Comparison of ENCODE assay signal across 25 mouse cellular contexts in the genomic region with DNA sequence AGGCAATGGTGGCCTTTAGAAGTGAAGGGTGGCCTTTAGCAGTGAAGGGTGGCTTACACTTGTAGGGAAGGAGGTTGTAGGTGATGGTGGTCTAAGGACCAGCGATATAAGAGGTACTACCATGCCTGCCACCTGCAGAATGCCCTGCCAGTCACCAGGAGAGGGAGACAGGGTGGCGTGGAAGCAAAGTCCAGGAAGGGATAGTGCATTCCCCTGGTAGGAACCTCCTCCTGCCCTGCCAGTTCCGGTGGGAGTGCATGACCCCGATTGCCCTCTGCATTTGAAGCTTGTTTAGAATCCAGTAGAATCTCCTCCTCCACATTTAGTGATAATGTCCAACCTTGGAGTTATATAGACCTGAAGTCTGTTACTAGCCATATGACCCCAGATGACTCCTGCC.
A peak's percentile ranks its signal among the peaks of the same experiment; 100 is the strongest.
DNase-seq lines count a peak whose midpoint lies in the region; ATAC-seq and TF ChIP-seq lines count a peak whose summit lies in the region.
"Had no signal": no experiment of that assay in that cellular context is flagged by ENCODE, and none has a peak within 500 bp of the region (broad histone marks: within the 10 kb centered on the region; RNA-seq: fewer than 3 reads in every experiment).

No protein-coding gene starts in this region.

- peak; percentile 66 for DNase-seq in kidney, adult 11 months
- DNase-seq in lung, adult 2 months = no peak
- DNase-seq in lung, postnatal 14 days = no peak
- peak; percentile 62 for DNase-seq in kidney, postnatal 10 days
- DNase-seq in forebrain, embryonic 10.5 days (ENCODE audit: extremely low spot score, low spot score) = no peak
- DNase-seq in hindbrain, embryonic 11.5 days (ENCODE audit: low spot score) = no peak
- DNase-seq: cerebellum, adult 11 months; cerebellum, adult 9-11 months; gastrocnemius, postnatal 10 days; heart, adult 11 months; heart, postnatal 14 days; layer of hippocampus, postnatal 36 days; liver, embryonic 13.5 days; retina, postnatal 1 day; thymus, adult 2 months; thymus, postnatal 4 days had no signal

- H3K4me3 ChIP-seq in kidney, embryonic 14.5 days (ENCODE audit: low read length) = no peak overlapping the region
- no peak overlapping the region for H3K4me3 ChIP-seq in lung, adult 2 months (replicated peaks; ENCODE audit: extremely low read depth, low read depth, low read length)
- H3K4me3 ChIP-seq in testis, adult 2 months (ENCODE audit: control insufficient read depth, low read depth, low read length) = no peak overlapping the region
- H3K4me3 ChIP-seq in forebrain, embryonic 10.5 days = no peak overlapping the region
- H3K4me3 ChIP-seq in hindbrain, embryonic 11.5 days (ENCODE audit: low read depth, low read length) = no peak overlapping the region
- H3K4me3 ChIP-seq: embryonic facial prominence, embryonic 15.5 days; forebrain, embryonic 15.5 days; heart, embryonic 12.5 days; hindbrain, embryonic 12.5 days; liver, embryonic 13.5 days; lung, embryonic 15.5 days; megakaryocyte, embryonic 14.5 days; midbrain, embryonic 13.5 days had no signal

- 76% methylated on average over 4 of the region's 4 CpGs for WGBS in kidney, embryonic 14.5 days
- 74% methylated on average over 4 of the region's 4 CpGs for WGBS in lung, adult 2 months
- 77% methylated on average over 4 of the region's 4 CpGs for WGBS in forebrain, embryonic 10.5 days
- 87% methylated on average over 4 of the region's 4 CpGs for WGBS in hindbrain, embryonic 11.5 days

- H3K27ac ChIP-seq in kidney, embryonic 14.5 days (ENCODE audit: low read depth, low read length) = no peak overlapping the region
- H3K27ac ChIP-seq in testis, adult 2 months (ENCODE audit: control insufficient read depth, insufficient read depth, low read depth, low read length) = no peak overlapping the region
- no peak overlapping the region for H3K27ac ChIP-seq in forebrain, embryonic 10.5 days
- no peak overlapping the region for H3K27ac ChIP-seq in hindbrain, embryonic 11.5 days (ENCODE audit: low read depth, low read length)
- H3K27ac ChIP-seq: embryonic facial prominence, embryonic 15.5 days; forebrain, embryonic 15.5 days; hindbrain, embryonic 12.5 days; liver, embryonic 13.5 days; lung, embryonic 15.5 days; midbrain, embryonic 13.5 days had no signal

- H3K36me3 ChIP-seq in kidney, embryonic 14.5 days (ENCODE audit: control insufficient read depth, insufficient read depth, low read length) = no peaks in the 10 kb centered on the region
- H3K36me3 ChIP-seq in testis, adult 2 months (ENCODE audit: control insufficient read depth, insufficient read depth, low read length) = no peaks in the 10 kb centered on the region
- H3K36me3 ChIP-seq in forebrain, embryonic 10.5 days (replicated peaks) = no peaks in the 10 kb centered on the region
- H3K36me3 ChIP-seq in hindbrain, embryonic 11.5 days (ENCODE audit: control insufficient read depth, insufficient read depth, low read length) = no peaks in the 10 kb centered on the region
- H3K36me3 ChIP-seq: embryonic facial prominence, embryonic 15.5 days; forebrain, embryonic 15.5 days; heart, embryonic 12.5 days; hindbrain, embryonic 12.5 days; liver, embryonic 13.5 days; lung, embryonic 15.5 days; midbrain, embryonic 13.5 days had no signal

- no peak for ATAC-seq in kidney, embryonic 14.5 days (ENCODE audit: low FRiP score, low TSS enrichment)
- no peak for ATAC-seq in hindbrain, embryonic 11.5 days (ENCODE audit: low FRiP score)
- ATAC-seq: forebrain, embryonic 15.5 days; midbrain, embryonic 13.5 days had no signal

- no peak overlapping the region for H3K4me2 ChIP-seq in kidney, embryonic 14.5 days (replicated peaks; ENCODE audit: low read depth, low read length)
- H3K4me2 ChIP-seq in hindbrain, embryonic 11.5 days (replicated peaks; ENCODE audit: low read depth, low read length) = no peak overlapping the region
- H3K4me2 ChIP-seq: embryonic facial prominence, embryonic 15.5 days; forebrain, embryonic 15.5 days; heart, embryonic 12.5 days; hindbrain, embryonic 12.5 days; liver, embryonic 13.5 days; lung, embryonic 15.5 days; midbrain, embryonic 13.5 days had no signal

- no peaks in the 10 kb centered on the region for H3K9me3 ChIP-seq in kidney, embryonic 14.5 days (ENCODE audit: control insufficient read depth, low read length)
- H3K9me3 ChIP-seq in forebrain, embryonic 10.5 days = no peaks in the 10 kb centered on the region
- no peaks in the 10 kb centered on the region for H3K9me3 ChIP-seq in hindbrain, embryonic 11.5 days (ENCODE audit: control insufficient read depth, low read length)
- H3K9me3 ChIP-seq: embryonic facial prominence, embryonic 15.5 days; forebrain, embryonic 15.5 days; heart, embryonic 12.5 days; hindbrain, embryonic 12.5 days; liver, embryonic 13.5 days; lung, embryonic 15.5 days; megakaryocyte, embryonic 14.5 days; midbrain, embryonic 13.5 days had no signal

- peaks cover 5% of the 10 kb centered on the region; the same call in 1 of the 2 replicates for H3K4me1 ChIP-seq in kidney, embryonic 14.5 days (ENCODE audit: control insufficient read depth, insufficient read depth, low read length)
- H3K4me1 ChIP-seq in lung, adult 2 months (ENCODE audit: control insufficient read depth, insufficient read depth, low read length) = no peaks in the 10 kb centered on the region; the same call in 1 of the 2 replicates
- H3K4me1 ChIP-seq in testis, adult 2 months (ENCODE audit: control insufficient read depth, insufficient read depth, low read length) = no peaks in the 10 kb centered on the region
- H3K4me1 ChIP-seq in forebrain, embryonic 10.5 days = peaks cover 25% of the 10 kb centered on the region
- no peaks in the 10 kb centered on the region for H3K4me1 ChIP-seq in hindbrain, embryonic 11.5 days (replicated peaks; ENCODE audit: control insufficient read depth, insufficient read depth, low read length)
- H3K4me1 ChIP-seq: embryonic facial prominence, embryonic 15.5 days; forebrain, embryonic 15.5 days had no signal

- H3K27me3 ChIP-seq in kidney, embryonic 14.5 days (ENCODE audit: control insufficient read depth, insufficient read depth, low read length) = no peaks in the 10 kb centered on the region
- no peaks in the 10 kb centered on the region for H3K27me3 ChIP-seq in testis, adult 2 months (ENCODE audit: control insufficient read depth, insufficient read depth, low read length)
- H3K27me3 ChIP-seq in forebrain, embryonic 10.5 days (ENCODE audit: poor library complexity, severe bottlenecking) = peaks cover 37% of the 10 kb centered on the region
- no peaks in the 10 kb centered on the region for H3K27me3 ChIP-seq in hindbrain, embryonic 11.5 days (ENCODE audit: control insufficient read depth, insufficient read depth, low read length)
- H3K27me3 ChIP-seq: embryonic facial prominence, embryonic 15.5 days; forebrain, embryonic 15.5 days; heart, embryonic 12.5 days; liver, embryonic 13.5 days; lung, embryonic 15.5 days had no signal

- H3K9ac ChIP-seq in kidney, embryonic 14.5 days (ENCODE audit: low read depth, low read length) = no peak overlapping the region
- no peak overlapping the region for H3K9ac ChIP-seq in hindbrain, embryonic 11.5 days (ENCODE audit: low read depth, low read length)
- H3K9ac ChIP-seq: embryonic facial prominence, embryonic 15.5 days; forebrain, embryonic 15.5 days; heart, embryonic 12.5 days; hindbrain, embryonic 12.5 days; liver, embryonic 13.5 days; lung, embryonic 15.5 days; midbrain, embryonic 13.5 days had no signal

- TF ChIP-seq POLR2A in lung, adult 2 months (IDR thresholded peaks at IDR 0.05; ENCODE audit: borderline replicate concordance, extremely low read depth, low read depth, low read length) = no peak
- TF ChIP-seq POLR2A in testis, adult 2 months (IDR thresholded peaks at IDR 0.05; ENCODE audit: control insufficient read depth, low read depth, low read length) = no peak

- TF ChIP-seq CTCF in lung, adult 2 months (IDR thresholded peaks at IDR 0.05; ENCODE audit: insufficient read depth, low read length) = peak; percentile 37; the same call in 1 of the 2 replicates
- 0 out of 2 replicates have a peak, but pooled peaks have one; percentile 8 for TF ChIP-seq CTCF in testis, adult 2 months (IDR thresholded peaks at IDR 0.05; ENCODE audit: control insufficient read depth, insufficient read depth, insufficient replicate concordance, low read depth, low read length)

Comparison
In these comparisons a context has a peak if more than half of its experiments do, and no peak if none do; other contexts are left out.
1. DNase-seq: peak in kidney, adult 11 months (single experiment) and kidney, postnatal 10 days (single experiment); none in lung, adult 2 months (single experiment), lung, postnatal 14 days (single experiment), forebrain, embryonic 10.5 days (single experiment) and hindbrain, embryonic 11.5 days (single experiment).